Mouse (Mus musculus): Measurements from ENCODE around the gene Dock9.

Dock9 gene

GRCm38 (mm10) chr14:121585906-121586765 lies 211.5 kb downstream of the Dock9 start:
- no peak for DNase-seq (ENCODE audit: low read depth)

DNA sequence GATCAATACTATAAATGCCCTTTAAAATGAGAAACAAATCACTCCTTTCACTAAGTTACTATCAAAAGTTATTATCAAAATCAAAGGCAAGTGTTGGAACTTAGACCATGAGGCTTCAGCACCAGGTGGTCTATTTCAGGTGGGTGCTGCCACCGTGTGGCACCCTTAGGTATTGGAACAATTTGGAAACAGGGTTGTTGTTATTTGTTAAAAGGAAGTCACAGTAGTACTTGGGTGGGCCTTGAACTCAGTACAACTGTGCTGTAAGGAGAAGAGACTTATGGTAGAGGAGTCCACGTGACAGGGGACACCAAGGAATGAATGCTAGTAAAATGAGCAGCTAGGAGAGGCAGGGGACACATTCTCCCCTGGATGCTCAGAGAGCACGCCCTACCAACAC lies 218.6 kb downstream of the Dock9 start:
- peak; percentile 78 for DNase-seq (ENCODE audit: low read depth)

- no peak for DNase-seq (ENCODE audit: low read depth)
Observed at GRCm38 (mm10) chr14:121573391-121573790, 224.2 kb downstream of the Dock9 start.

DNA sequence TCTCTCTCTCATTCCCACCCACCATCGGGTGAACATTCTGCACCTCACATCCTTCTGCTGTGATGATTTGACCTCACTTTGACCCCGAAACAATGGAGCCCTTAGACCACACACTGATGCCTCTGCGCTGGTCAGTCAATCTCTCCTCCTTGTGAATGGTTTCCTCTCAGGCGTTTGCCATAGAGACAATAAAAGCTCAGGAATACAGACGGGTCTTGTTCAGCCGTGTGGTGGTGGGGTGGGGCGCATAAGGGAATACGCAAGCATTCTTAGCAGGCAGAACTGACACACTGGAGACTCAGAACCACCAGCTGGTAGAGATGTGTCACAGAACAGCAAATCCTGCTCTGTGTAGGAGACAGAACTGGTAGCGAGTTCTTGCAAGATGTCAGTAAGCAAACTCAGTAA lies 230.8 kb downstream of the Dock9 start:
- DNase-seq (ENCODE audit: low read depth), result no peak

DNA sequence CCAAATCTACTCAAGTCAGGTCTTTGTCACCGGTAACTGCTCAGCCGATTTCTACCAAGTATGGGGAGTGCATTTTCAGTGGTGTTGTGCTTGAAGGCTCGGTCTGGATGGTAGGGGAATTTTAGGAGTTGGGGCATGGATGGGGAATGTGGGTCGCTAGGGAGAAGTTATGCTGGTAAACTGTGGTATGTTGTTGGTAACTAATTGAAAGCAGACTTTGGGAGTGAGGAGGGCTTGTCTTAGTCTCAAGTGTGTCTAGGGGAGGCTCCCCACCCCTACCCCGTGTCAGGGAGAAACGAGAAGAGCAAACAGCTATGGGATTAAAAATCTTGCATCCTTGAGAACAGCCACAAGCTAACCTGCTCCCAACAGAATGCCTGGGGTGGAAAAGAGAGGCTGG lies 231.7 kb downstream of the Dock9 start:
- no peak for DNase-seq (ENCODE audit: low read depth)

GRCm38 (mm10) chr14:121564656-121565055 lies 233.0 kb downstream of the Dock9 start:
- no peak for DNase-seq (ENCODE audit: low read depth)

GRCm38 (mm10) chr14:121563954-121564353 lies 233.7 kb downstream of the Dock9 start:
- DNase-seq (ENCODE audit: low read depth), result no peak

- DNase-seq (ENCODE audit: low read depth), result no peak
Observed at GRCm38 (mm10) chr14:121559026-121559425, 238.6 kb downstream of the Dock9 start.

DNA sequence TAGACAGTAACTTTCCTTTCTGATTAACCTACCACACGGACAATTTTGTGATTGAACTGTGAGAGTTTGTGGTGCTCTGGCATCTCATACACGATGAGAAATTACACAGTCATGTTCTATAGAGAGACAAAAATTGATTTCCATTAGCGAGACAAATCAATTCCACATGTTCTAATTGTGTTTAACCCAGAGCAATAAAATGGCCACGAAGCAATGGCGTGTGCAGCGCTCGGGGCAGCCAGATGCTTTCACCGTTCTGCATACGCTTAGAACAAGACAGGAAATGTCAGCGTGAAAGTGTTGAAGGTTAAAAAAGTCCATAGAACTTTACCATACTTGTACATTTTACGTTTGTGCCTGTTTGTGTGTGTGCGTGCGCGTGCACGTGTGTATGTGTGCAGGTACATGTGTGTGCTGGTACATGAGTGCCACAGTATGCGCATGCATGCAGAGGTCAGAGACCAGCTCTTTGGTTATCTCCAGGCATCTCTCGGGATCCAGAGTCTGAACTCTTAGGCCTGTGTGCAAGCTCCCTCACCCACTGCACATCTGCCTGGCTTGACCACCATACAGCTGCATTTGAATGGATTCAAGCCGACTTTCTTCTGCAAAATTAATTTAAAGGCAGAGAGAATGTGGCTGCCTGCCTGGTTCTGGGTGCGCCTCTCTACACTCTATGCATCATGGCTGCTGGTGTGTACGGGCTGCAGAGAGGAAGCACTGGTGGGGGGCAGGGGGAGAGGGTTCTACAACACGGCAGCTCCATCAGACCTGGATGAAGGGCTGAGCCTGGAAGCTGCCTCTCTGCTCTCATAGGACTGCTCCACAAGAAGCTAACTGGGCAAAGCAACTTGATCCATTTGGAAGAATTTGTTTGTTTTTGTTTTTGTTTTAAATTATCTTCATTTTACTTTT lies 241.0 kb downstream of the Dock9 start:
- peak; percentile 12 for DNase-seq (ENCODE audit: low read depth)

- DNase-seq (ENCODE audit: low read depth), result peak; percentile 65
Observed at GRCm38 (mm10) chr14:121553785-121554184, 243.9 kb downstream of the Dock9 start.

DNA sequence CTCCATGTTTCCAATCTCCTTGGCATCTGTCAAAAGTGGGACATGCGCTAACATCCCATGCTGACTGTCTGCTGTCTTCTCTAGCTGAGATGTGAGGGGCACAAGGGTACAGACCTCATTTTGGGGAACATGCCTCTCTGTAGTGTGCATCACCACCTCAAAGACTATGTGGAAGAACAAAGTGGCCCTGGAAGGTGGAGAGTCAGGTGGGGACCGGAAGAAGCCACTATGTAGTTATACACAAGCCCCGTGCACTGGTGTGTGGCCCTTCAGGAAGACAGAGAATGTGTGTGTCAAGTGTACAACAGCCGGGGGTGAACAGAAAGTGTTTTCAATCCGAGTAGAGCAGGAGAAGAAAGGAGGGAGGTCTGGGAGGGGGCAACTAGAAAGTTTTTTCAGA lies 245.1 kb downstream of the Dock9 start:
- DNase-seq (ENCODE audit: low read depth), result peak; percentile 62

DNA sequence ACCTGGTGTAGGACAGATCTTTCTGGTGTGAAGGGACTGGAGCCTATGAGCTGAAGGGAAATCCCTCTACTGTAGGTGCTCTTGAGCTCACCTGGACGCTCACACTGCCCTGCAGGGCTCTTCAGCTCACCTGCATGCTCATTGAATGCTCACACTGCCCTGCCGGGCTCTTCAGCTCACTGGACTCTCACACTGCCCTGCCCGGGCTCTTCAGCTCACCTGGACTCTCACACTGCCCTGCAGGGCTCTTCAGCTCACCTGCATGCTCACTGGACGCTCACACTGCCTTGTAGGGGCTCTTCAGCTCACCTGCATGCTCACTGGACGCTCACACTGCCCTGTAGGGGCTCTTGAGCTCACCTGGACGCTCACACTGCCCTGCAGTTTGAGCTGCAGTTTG lies 247.8 kb downstream of the Dock9 start:
- DNase-seq (ENCODE audit: low read depth), result no peak

DNA sequence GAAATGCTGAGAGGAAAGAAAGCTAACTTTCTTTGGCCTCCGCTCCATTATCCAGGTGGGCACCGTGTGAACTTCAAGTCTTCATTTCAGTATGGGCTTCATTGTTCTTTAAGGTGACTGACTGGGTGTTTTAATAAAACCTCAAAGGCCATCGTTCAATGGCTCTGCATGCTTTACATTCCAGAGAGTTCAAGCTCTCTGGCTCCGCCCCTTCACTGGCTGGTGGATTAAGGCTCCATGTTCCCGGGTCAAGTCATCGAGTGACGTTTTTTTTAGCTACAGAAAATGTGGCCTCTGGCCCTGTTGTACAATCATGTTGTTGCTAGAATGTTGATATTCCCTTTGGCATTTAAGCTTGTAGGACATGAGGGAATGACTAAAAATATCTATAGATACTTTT lies 249.9 kb downstream of the Dock9 start:
- DNase-seq (ENCODE audit: low read depth), result no peak

GRCm38 (mm10) chr14:121546621-121547020 lies 251.0 kb downstream of the Dock9 start:
- DNase-seq (ENCODE audit: low read depth), result no peak

DNA sequence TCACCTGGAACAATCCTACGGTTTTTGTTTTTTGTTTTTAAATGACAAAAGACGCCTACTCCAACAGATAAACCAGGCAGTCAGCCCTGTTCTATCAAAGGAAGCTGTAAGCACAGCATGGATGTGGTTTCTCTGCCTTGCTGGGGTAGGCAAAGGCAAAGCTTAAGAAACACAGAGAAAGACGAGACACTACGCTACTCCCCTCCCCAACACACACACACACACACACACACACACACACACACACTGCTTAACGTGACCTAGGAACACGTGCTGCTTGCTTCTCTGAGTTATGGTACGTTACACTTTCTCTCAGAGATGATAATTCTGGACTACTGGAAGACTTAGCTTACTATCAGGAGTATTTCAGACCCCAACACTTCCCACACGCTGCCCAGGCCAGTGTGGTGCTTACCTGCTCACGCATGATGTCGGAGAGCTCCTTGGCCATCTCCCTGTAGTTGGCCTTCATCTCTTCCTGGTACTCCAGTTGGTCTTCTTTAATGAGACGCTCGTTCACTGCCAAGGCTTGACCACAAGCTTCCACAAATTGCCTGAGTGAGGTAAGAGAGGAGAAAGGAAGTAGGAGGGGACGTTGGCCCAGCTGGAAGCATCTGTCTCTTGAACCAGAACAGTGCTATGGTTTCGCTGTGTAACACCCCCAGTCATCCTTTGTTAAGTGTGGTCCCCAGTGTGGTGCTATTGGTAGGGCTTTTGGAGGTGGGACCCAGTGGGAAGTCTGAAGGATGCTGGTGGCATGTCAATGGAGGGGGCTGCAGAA lies 251.9 kb downstream of the Dock9 start:
- peak; percentile 72 for DNase-seq (ENCODE audit: low read depth)

- no peak for DNase-seq (ENCODE audit: low read depth)
Observed at GRCm38 (mm10) chr14:121541262-121541661, 256.4 kb downstream of the Dock9 start.

DNA sequence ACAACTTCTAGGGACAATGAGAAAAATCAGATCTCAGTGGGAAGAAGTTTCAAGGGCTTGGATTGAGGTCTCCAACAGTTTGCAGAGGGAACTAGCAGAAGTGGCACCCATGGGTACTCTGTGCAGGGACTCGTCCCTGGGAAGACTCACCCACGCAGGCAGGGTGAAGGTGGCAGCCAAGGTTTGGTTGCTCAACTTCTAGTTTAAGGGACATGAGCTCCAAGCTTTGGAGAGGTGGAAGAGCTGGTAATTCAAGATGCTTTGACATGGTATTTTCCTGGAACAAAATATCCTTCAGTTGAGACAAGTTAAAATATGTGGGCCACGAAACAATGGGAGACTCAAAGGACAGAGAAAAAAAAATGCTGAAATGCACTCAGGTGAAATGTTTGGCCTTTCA lies 263.1 kb downstream of the Dock9 start:
- DNase-seq (ENCODE audit: low read depth), result no peak

GRCm38 (mm10) chr14:121530853-121531252 lies 266.8 kb downstream of the Dock9 start:
- DNase-seq (ENCODE audit: low read depth), result no peak

GRCm38 (mm10) chr14:121527883-121528282 lies 269.8 kb downstream of the Dock9 start:
- DNase-seq (ENCODE audit: low read depth), result no peak

- no peak for DNase-seq (ENCODE audit: low read depth)
Observed at GRCm38 (mm10) chr14:121527201-121527600, 270.4 kb downstream of the Dock9 start.

GRCm38 (mm10) chr14:121521709-121522108 lies 275.9 kb downstream of the Dock9 start:
- DNase-seq (ENCODE audit: low read depth), result no peak

DNA sequence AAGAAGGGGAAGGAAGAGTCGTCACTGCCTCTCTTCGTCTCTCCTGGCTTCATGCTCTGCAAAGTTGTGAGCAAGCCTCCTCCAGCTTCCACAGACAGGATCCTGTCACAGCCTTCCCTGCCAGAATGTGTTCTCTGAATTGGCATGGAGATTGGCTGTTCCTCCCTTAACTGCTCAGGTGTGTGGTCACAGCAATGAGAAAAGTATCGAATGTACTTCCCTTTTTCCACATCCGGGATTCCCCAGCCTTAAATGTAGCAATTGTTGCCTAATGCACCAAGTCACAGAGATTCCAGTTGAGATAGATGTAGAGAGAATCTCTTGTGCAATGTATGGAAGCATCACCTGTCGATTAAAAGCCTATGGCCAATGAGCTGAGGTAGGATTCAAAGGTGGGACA lies 280.8 kb downstream of the Dock9 start:
- DNase-seq (ENCODE audit: low read depth), result no peak

All from naive thymus-derived CD4-positive, alpha-beta T cell, adult 2 months (primary cell).